Mouse (Mus musculus) c-Kit-positive CD71-negative TER-119-negative erythroid progenitor cells, embryonic 14.5 days (primary cell): Measurements from ENCODE around the gene Nme8.

Experiments used
- DNase-seq: peaks from one replicate; pipeline ENCODE4 v3.0.0-alpha.2; 2013; ENCODE audit warnings: low read depth

Nme8 gene

GRCm38 (mm10) chr13:19697790-19698189, at the start of gene Nme8:
Gene Nme8, minus strand, starts transcription at chr13:19697794.
- DNase-seq: no peak

DNA sequence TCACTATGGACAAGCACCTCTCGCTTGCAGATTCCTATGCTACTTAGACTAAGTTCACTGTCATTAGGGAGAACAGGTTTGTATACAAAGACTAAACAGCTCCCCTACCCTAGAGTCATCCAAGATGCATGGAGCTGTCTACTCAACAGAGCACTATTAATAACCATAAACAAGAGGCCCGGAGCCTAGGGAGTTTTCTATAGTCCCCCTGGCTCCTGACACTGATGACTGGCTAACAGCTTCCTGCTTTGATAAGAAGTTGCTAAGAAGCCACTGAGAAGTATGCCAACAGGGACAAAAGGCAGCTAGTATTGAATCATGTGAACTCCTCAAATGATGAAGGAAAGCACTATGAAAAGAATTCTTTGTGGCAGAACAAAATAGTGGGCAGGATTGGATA, 48.1 kb upstream of the Nme8 start:
- no peak for DNase-seq

DNA sequence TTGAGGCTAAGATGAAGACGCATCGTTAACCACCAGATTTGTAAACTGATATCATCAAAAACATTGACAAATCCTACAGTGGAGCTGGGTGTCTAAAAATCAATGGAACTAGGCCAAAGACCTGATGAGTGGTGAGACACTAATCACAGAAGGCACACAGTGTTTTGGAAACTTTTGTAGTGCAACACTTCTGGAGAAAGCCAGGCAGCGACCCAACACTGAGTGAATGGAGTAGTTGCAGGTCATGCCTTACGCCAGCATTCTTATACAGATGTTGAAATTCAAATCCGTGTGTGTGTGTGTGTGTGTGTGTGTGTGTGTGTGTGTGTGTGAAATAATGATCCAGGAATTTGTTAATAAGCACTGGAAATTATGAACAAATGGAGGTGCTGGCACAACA, 46.9 kb upstream of the Nme8 start:
- no peak for DNase-seq

- DNase-seq: no peak
Measured at GRCm38 (mm10) chr13:19734597-19734996, 37.0 kb upstream of the Nme8 start.

GRCm38 (mm10) chr13:19730826-19731225, 33.2 kb upstream of the Nme8 start:
- DNase-seq: no peak

GRCm38 (mm10) chr13:19718954-19719353, 21.4 kb upstream of the Nme8 start:
- DNase-seq: no peak

DNA sequence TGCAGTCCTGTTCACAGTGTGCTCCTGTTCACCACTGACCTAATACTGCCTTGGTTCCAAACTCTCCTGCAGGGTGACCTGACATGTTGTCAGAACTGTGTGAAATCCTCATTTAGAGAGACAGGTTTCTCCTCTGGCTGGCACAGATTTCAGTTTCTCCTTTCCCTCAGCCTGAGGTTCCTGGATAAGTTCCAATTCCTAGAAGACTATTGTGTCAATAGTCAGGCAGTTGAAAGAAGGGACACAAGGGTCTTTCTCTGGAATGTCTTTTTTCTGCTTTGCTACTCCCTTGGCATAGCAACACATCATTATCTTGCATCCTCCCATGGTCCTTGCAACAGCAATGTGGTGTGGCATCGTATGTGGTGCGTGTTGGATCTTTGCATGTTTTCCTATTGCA, 19.6 kb upstream of the Nme8 start:
- no peak for DNase-seq

DNA sequence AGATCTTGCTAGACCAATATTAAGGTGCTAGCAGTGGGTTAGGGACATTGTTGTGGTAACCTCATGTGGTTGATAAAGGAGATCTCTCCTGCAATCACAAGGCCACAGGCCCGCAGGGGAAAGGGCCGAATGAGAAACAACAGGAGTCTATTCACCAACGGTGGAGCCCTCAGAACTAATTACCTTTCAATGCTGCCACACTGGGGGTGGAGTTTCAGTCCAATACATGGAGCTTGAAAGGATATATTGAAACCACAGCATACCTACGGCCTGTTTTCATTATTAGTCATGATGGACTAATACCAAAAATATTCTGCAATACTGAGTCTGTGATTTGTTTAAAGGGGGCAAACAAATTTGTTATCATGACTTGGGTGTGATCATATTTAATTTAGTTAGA, 6.2 kb upstream of the Nme8 start:
- DNase-seq: no peak

DNA sequence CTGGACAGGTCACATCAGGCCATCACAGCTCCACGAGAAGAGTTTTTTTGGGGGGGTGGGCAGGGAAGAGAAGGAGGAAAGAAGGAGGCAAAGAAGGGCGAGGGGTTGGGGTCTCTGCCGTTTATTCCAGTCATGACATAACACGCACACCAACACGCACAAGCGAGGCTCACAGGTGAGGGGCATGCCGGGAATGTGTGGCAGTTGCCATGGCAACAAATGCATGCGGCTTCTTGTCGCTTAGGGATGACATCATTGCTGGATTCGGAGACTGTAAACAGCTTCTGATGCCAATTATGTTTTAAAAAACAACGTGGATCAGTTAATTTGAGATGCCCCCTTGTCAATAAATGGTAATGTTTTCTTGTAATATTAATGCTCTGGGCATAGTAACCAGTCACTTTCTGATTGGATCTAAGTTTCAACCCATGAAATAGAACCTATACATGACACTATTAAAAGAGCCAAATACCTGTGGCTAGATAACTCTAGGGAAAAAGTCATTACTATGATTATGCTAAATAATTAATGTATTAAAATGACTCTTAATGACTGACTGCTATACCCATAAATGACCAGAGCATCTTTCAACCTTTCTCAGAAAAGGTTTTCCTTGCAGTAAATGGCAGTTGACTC, 4.0 kb upstream of the Nme8 start:
- no peak for DNase-seq

- DNase-seq: no peak
Measured at GRCm38 (mm10) chr13:19700733-19701442, 3.3 kb upstream of the Nme8 start.

GRCm38 (mm10) chr13:19698524-19699173, 1.1 kb upstream of the Nme8 start:
- DNase-seq: peak; percentile 19

DNA sequence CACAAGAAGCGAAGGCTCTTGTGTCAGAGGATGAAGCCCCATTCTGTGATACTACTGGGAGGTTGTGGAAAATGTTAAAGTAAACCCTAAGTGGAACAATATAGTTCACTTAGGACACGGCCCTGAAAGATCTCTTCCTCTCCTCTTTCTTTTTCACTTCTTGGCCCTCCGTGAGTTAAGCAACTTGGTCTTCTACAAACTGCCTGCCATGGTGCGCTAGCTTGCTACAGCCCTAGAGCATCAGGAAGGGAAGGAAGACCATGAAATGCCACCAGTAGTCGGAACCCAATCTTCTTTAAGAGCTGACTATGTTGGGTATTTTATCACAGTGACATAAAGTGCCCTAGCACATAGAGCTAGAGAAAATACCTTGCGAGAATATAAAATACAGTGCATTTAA, 7.2 kb downstream of the Nme8 start:
- no peak for DNase-seq

- no peak for DNase-seq
Measured at GRCm38 (mm10) chr13:19689971-19690370, 7.6 kb downstream of the Nme8 start.

DNA sequence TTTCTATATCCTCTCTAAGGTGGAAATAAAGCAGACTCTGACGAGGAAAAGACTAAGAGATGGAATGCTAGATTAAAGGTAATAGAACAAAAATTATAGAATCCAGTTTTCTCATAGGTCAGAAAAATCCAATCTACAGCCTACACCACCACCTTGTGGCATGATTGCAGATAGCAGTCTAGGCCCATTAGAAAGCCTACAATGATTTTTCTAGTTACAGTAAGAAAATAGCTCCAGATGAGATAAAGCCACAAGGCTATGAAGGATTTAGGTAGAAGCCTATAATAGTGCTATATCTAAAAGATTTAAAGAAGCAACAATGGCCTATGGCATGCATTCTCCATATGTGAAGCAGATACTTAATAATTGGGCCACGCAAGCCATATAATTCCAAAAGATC, 13.6 kb downstream of the Nme8 start:
- DNase-seq: peak; percentile 16

DNA sequence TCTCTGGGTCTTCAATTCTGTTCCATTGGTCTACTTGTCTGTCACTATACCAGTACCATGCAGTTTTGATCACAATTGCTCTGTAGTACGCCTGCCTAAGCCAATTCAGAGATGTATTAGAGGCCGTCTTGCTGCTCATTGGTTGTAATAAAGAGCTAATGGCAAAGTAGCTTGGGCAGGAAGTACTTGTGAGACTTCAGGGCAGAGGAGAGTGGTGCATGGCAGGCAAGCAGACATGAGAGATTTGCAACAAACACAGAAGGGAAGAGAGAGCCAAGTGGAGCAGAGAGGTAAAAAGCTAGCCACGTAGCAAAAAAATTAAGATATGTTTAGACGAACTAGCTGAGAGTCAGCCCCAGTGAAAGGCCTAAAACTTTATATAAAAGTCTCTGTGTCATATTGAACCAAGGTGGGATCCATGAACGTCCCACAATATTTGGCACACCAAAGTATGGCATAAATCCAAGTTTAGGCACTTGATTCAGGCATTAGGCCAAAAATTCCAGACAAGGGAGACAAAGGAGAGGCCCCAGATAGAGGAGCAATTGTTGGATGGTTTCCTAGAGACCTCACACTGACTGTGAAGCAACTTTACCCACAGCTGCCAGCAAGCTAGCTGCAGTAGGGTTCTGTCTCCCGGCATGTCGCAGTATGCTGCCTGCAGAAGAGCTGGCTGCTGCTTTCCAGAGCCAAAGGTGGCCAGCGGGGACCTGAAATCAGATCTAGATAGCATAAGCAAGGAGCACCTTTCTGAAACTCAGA, 14.5 kb downstream of the Nme8 start:
- DNase-seq: no peak

- DNase-seq: no peak
Measured at GRCm38 (mm10) chr13:19674601-19675000, 23.0 kb downstream of the Nme8 start.

DNA sequence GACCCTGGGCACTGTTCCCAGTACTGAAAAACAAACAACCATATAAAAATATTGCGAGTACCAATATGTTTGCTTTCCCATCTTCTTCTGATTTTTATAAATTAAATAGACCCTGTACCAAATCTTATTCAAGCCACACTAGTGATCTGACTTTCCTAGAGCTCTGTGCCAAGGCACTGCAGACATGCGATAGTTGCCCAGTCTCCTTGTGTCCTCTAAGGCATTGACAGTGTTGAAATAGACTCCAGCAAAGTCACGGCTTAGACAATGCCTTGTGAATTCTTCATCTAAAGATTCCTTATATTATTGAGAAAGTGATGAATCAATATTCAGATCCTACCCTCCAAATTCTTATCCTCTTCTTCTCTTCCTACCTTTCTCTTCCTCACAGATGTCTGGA, 23.6 kb downstream of the Nme8 start:
- no peak for DNase-seq

GRCm38 (mm10) chr13:19668355-19669140, 29.0 kb downstream of the Nme8 start:
- no peak for DNase-seq

DNA sequence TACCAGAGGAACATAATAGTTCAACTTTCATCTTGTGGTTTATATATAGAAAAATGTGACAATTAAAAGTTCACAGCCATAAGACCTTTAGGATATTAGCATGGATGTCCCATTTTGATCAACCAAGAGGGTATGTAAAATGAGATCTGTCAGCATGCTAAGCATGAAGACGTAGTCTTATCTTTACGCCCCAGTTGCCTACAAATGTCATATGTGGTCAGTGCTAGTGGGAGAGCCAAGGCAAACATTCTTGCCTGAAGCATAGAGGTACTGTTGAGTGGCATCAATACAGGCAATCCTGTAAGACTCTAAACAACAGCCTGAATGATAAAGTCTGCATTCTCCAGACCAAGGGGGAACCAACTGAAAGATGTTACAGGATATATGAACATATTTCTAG, 45.2 kb downstream of the Nme8 start:
- no peak for DNase-seq

GRCm38 (mm10) chr13:19649824-19650223, 47.8 kb downstream of the Nme8 start:
- DNase-seq: no peak

DNA sequence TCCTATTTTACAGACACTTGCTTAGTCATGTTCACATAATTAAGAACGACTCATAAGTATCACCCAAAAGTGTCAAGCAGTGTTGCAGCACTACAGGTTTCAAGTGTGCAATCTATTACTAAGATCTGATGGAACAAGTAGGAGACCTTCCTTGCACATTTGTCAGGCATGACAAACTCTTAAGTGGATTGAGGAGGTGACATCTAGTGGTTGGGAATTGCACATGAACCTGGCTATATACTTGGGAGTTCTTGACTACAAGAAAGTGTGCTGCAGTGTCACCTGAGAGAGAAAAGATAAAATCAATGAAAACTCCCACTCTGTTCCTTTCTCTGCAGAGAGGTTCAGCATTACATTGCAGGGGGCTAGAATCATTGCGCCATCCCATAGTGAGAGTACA, 53.4 kb downstream of the Nme8 start:
- DNase-seq: no peak

DNA sequence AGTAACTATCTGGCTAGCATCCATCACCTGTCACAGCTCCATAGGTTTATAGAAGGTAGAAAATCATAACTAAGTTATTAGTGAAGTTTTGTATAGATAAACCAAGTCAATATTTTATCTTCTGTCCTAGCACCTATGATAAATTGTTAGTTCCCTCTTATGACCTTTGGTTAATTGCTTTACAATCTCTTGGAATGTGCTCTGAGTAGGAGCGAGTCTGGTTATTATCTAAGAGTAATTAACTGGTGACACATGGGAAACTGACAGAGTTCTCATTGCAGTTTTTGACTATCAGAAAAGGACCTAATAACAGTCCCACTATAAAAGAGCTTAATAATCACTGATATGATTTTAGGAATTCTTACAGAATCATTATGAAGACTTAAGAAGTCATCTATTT, 54.1 kb downstream of the Nme8 start:
- no peak for DNase-seq
